Mouse (Mus musculus) G1E-ER4 (cell line): ENCODE data around the gene Lrrc4. TPM values are rescaled to one million over a fixed set of nuclear protein-coding genes. Genes with fewer than 3 reads are reported as not detected.

Experiments
- GATA1 ChIP-seq: IDR thresholded peaks from one replicate; pipeline ENCODE4 v1.8.0; 2012; ENCODE audit warnings: low read length, inconsistent platforms
- polyA plus RNA-seq: library from polyadenylated mRNA; stranded (reverse); fragments of >175 nt; gene quantifications from 2 replicates; pipeline ENCODE4 v1.2.3, GENCODE M21; 2012

Lrrc4 gene
- polyA plus RNA-seq, 1 experiment: not detected

- TF ChIP-seq GATA1: no peak
Measured at GRCm38 (mm10) chr6:28819509-28820358, 11.8 kb downstream of the Lrrc4 start.

GRCm38 (mm10) chr6:28817039-28817438 lies 14.5 kb downstream of the Lrrc4 start:
- TF ChIP-seq GATA1: no peak

GRCm38 (mm10) chr6:28814895-28815294 lies 16.7 kb downstream of the Lrrc4 start:
- no peak for TF ChIP-seq GATA1

- TF ChIP-seq GATA1: no peak
Measured at GRCm38 (mm10) chr6:28813057-28813456, 18.5 kb downstream of the Lrrc4 start.

- no peak for TF ChIP-seq GATA1
Measured at GRCm38 (mm10) chr6:28804751-28805150, 26.8 kb downstream of the Lrrc4 start.

- no peak for TF ChIP-seq GATA1
Measured at GRCm38 (mm10) chr6:28803678-28804279, 27.8 kb downstream of the Lrrc4 start.

- no peak for TF ChIP-seq GATA1
Measured at GRCm38 (mm10) chr6:28800976-28801375, 30.6 kb downstream of the Lrrc4 start.

- TF ChIP-seq GATA1: no peak
Measured at GRCm38 (mm10) chr6:28799818-28800217, 31.7 kb downstream of the Lrrc4 start.

GRCm38 (mm10) chr6:28795792-28796515 lies 35.6 kb downstream of the Lrrc4 start:
- no peak for TF ChIP-seq GATA1

- TF ChIP-seq GATA1: no peak
Measured at GRCm38 (mm10) chr6:28795380-28795779, 36.2 kb downstream of the Lrrc4 start.

- TF ChIP-seq GATA1: no peak
Measured at GRCm38 (mm10) chr6:28791809-28792208, 39.7 kb downstream of the Lrrc4 start.

- TF ChIP-seq GATA1: no peak
Measured at GRCm38 (mm10) chr6:28791183-28791582, 40.4 kb downstream of the Lrrc4 start.

- no peak for TF ChIP-seq GATA1
Measured at GRCm38 (mm10) chr6:28789685-28790084, 41.9 kb downstream of the Lrrc4 start.

GRCm38 (mm10) chr6:28787133-28787532 lies 44.4 kb downstream of the Lrrc4 start:
- no peak for TF ChIP-seq GATA1

- no peak for TF ChIP-seq GATA1
Measured at GRCm38 (mm10) chr6:28785770-28786169, 45.8 kb downstream of the Lrrc4 start.

- no peak for TF ChIP-seq GATA1
Measured at GRCm38 (mm10) chr6:28783953-28784352, 47.6 kb downstream of the Lrrc4 start.
